Mouse (Mus musculus): ENCODE data around the gene Casp9. TPM values are rescaled to one million over a fixed set of nuclear protein-coding genes. Genes with fewer than 3 reads are reported as not detected.
"Not testable (repeated sequence)": the region's sequence is repeated elsewhere in the genome, so short reads cannot be mapped to it uniquely, and the experiment has no call there.

Gene Casp9
- polyA plus RNA-seq, 1 experiment = 15.2 TPM

GRCm38 (mm10) chr4:141771823-141772222 lies 21.6 kb upstream of the Casp9 start:
- H3K79me2 ChIP-seq (ENCODE audit: control insufficient read depth, insufficient read depth) = no peaks in the 10 kb centered on the region
- H3ac ChIP-seq (ENCODE audit: control insufficient read depth, insufficient read length) = no peak overlapping the region
- peaks cover 16% of the 10 kb centered on the region for H3K36me3 ChIP-seq (ENCODE audit: control insufficient read depth, insufficient read depth)
- no peak overlapping the region for H3K4me3 ChIP-seq
- H3K4me2 ChIP-seq (ENCODE audit: low read depth) = no peak overlapping the region
- no peak for TF ChIP-seq TCF3 (IDR thresholded peaks at IDR 0.05; ENCODE audit: insufficient read length, low read depth)
- no peak for TF ChIP-seq SRF (IDR thresholded peaks at IDR 0.05; ENCODE audit: control insufficient read depth, insufficient read length, low read depth)
- TF ChIP-seq E2F4 (IDR thresholded peaks at IDR 0.05; ENCODE audit: insufficient read depth) = no peak
- no peak for TF ChIP-seq POLR2AphosphoS2 (IDR thresholded peaks at IDR 0.05; ENCODE audit: insufficient read length, low read depth)
- TF ChIP-seq CEBPB (IDR thresholded peaks at IDR 0.05; ENCODE audit: insufficient read depth, poor library complexity, severe bottlenecking) = no peak
- no peak for TF ChIP-seq POLR2A (IDR thresholded peaks at IDR 0.05; ENCODE audit: insufficient read length, low read depth)
- no peak for TF ChIP-seq USF1 (IDR thresholded peaks at IDR 0.05; ENCODE audit: low read depth)
- TF ChIP-seq MAX (IDR thresholded peaks at IDR 0.05; ENCODE audit: low read depth) = no peak
- TF ChIP-seq MYOG (IDR thresholded peaks at IDR 0.05; ENCODE audit: control insufficient read depth in 1 of 3, insufficient read depth in 1 of 3, insufficient read length in 2 of 3, low read depth in 2 of 3) = no peak
- TF ChIP-seq MYOD1 (IDR thresholded peaks at IDR 0.05; ENCODE audit: control insufficient read depth in 1 of 3, insufficient read length in 2 of 3, low read depth in 2 of 3) = no peak
- TF ChIP-seq TCF12 (IDR thresholded peaks at IDR 0.05; ENCODE audit: insufficient read depth, poor library complexity, severe bottlenecking) = no peak
- no peak for TF ChIP-seq REST (IDR thresholded peaks at IDR 0.05; ENCODE audit: insufficient read depth, insufficient read length)
- H3K27me3 ChIP-seq (ENCODE audit: control insufficient read depth, insufficient read depth, insufficient read length) = no peaks in the 10 kb centered on the region

DNA sequence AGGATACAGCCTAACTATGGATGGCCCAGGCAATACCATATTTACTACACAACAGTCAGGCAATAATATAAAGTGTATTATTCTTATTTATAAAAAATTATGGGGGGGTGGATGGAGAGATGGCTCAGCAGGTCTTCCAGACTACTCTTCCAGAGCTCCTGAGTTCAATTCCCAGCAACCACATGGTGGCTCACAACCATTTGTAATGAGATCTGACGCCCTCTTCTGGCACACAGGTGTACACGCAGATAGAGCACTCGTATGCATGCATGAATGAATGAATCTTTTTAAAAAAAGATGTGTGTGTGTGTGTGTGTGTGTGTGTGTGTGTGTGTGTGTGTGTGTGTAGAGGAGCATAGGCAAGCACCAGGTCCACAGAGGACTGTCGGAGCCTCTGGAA lies 20.4 kb upstream of the Casp9 start:
- H3K4me3 ChIP-seq; H3ac ChIP-seq (ENCODE audit: control insufficient read depth, insufficient read length); H3K79me2 ChIP-seq (ENCODE audit: control insufficient read depth, insufficient read depth); H3K4me2 ChIP-seq (ENCODE audit: low read depth); H3K27me3 ChIP-seq (ENCODE audit: control insufficient read depth, insufficient read depth, insufficient read length): not testable (repeated sequence)
- peaks cover 19% of the 10 kb centered on the region for H3K36me3 ChIP-seq (ENCODE audit: control insufficient read depth, insufficient read depth)

GRCm38 (mm10) chr4:141779828-141780227 lies 13.6 kb upstream of the Casp9 start:
- Histone ChIP-seq H3ac (ENCODE audit: control insufficient read depth, insufficient read length) (no peak overlapping the region), H3K79me2 (ENCODE audit: control insufficient read depth, insufficient read depth) (no peaks in the 10 kb centered on the region), H3K27me3 (ENCODE audit: control insufficient read depth, insufficient read depth, insufficient read length) (no peaks in the 10 kb centered on the region), H3K4me3 (no peak overlapping the region), H3K4me2 (ENCODE audit: low read depth) (no peak overlapping the region), H3K36me3 (ENCODE audit: control insufficient read depth, insufficient read depth) (peaks cover 18% of the 10 kb centered on the region)
- TF ChIP-seq TCF3 (IDR thresholded peaks at IDR 0.05; ENCODE audit: insufficient read length, low read depth) = no peak
- TF ChIP-seq TCF12 (IDR thresholded peaks at IDR 0.05; ENCODE audit: insufficient read depth, poor library complexity, severe bottlenecking) = no peak
- no peak for TF ChIP-seq POLR2A (IDR thresholded peaks at IDR 0.05; ENCODE audit: insufficient read length, low read depth)
- TF ChIP-seq MYOD1 (IDR thresholded peaks at IDR 0.05; ENCODE audit: control insufficient read depth in 1 of 3, insufficient read length in 2 of 3, low read depth in 2 of 3) = no peak
- no peak for TF ChIP-seq REST (IDR thresholded peaks at IDR 0.05; ENCODE audit: insufficient read depth, insufficient read length)
- TF ChIP-seq E2F4 (IDR thresholded peaks at IDR 0.05; ENCODE audit: insufficient read depth) = no peak
- no peak for TF ChIP-seq USF1 (IDR thresholded peaks at IDR 0.05; ENCODE audit: low read depth)
- no peak for TF ChIP-seq CEBPB (IDR thresholded peaks at IDR 0.05; ENCODE audit: insufficient read depth, poor library complexity, severe bottlenecking)
- TF ChIP-seq MYOG (IDR thresholded peaks at IDR 0.05; ENCODE audit: control insufficient read depth in 1 of 3, insufficient read depth in 1 of 3, insufficient read length in 2 of 3, low read depth in 2 of 3) = no peak
- TF ChIP-seq MAX (IDR thresholded peaks at IDR 0.05; ENCODE audit: low read depth) = no peak
- TF ChIP-seq POLR2AphosphoS2 (IDR thresholded peaks at IDR 0.05; ENCODE audit: insufficient read length, low read depth) = no peak
- no peak for TF ChIP-seq SRF (IDR thresholded peaks at IDR 0.05; ENCODE audit: control insufficient read depth, insufficient read length, low read depth)

DNA sequence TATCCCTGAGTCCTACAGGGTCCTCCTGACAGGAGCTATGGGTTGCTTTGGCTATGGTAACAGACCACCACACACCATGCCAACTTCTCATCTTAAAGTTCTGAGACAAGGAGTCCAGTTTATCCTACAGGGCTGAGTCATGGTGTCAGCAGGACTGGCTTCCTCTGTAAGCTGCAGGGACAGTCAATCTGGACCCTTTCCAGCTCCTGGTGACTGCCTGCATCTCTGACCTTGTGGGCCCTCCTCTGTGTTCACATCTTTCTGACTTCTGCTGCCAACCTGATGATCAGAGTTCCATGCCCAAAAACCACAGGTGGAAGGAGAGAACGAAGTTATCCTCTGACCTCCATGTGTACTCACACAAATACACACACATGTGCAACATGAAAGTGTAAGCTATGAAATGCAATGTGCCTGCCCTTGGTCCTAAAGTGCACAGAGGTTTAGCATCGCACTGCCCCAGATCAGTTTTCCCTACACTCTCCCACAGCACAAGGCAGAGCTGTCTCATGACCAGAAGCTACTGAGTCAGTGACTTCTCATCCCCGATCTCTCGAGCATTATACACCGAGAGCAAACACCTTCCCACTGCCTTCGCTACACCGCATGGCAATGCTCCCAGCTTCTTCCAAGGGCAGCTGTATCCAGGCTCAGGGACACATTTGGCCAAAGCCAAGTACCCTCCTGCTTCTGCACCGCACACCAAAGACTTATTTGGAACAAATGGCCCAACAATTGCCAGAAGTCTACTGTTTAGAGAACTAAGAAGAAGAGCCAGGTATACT lies 12.0 kb upstream of the Casp9 start:
- H3K27me3 ChIP-seq (ENCODE audit: control insufficient read depth, insufficient read depth, insufficient read length) = no peaks in the 10 kb centered on the region
- peaks cover 18% of the 10 kb centered on the region for H3K36me3 ChIP-seq (ENCODE audit: control insufficient read depth, insufficient read depth)
- H3K4me3 ChIP-seq = no peak overlapping the region
- H3K79me2 ChIP-seq (ENCODE audit: control insufficient read depth, insufficient read depth) = no peaks in the 10 kb centered on the region
- no peak overlapping the region for H3ac ChIP-seq (ENCODE audit: control insufficient read depth, insufficient read length)
- no peak overlapping the region for H3K4me2 ChIP-seq (ENCODE audit: low read depth)
- TF ChIP-seq CEBPB (IDR thresholded peaks at IDR 0.05; ENCODE audit: insufficient read depth, poor library complexity, severe bottlenecking) (no peak), MYOG (IDR thresholded peaks at IDR 0.05; ENCODE audit: control insufficient read depth in 1 of 3, insufficient read depth in 1 of 3, insufficient read length in 2 of 3, low read depth in 2 of 3) (no peak), POLR2AphosphoS2 (IDR thresholded peaks at IDR 0.05; ENCODE audit: insufficient read length, low read depth) (no peak), POLR2A (IDR thresholded peaks at IDR 0.05; ENCODE audit: insufficient read length, low read depth) (no peak), E2F4 (IDR thresholded peaks at IDR 0.05; ENCODE audit: insufficient read depth) (no peak), TCF3 (IDR thresholded peaks at IDR 0.05; ENCODE audit: insufficient read length, low read depth) (no peak), SRF (IDR thresholded peaks at IDR 0.05; ENCODE audit: control insufficient read depth, insufficient read length, low read depth) (no peak)

GRCm38 (mm10) chr4:141784835-141785234 lies 8.6 kb upstream of the Casp9 start:
- Histone ChIP-seq H3K79me2 (ENCODE audit: control insufficient read depth, insufficient read depth) (peaks cover 1% of the 10 kb centered on the region), H3K27me3 (ENCODE audit: control insufficient read depth, insufficient read depth, insufficient read length) (no peaks in the 10 kb centered on the region), H3K4me2 (ENCODE audit: low read depth) (no peak overlapping the region), H3K36me3 (ENCODE audit: control insufficient read depth, insufficient read depth) (peaks cover 10% of the 10 kb centered on the region), H3ac (ENCODE audit: control insufficient read depth, insufficient read length) (no peak overlapping the region), H3K4me3 (no peak overlapping the region)
- TF ChIP-seq SRF (IDR thresholded peaks at IDR 0.05; ENCODE audit: control insufficient read depth, insufficient read length, low read depth) (no peak), E2F4 (IDR thresholded peaks at IDR 0.05; ENCODE audit: insufficient read depth) (no peak)
